In the genomic region with DNA sequence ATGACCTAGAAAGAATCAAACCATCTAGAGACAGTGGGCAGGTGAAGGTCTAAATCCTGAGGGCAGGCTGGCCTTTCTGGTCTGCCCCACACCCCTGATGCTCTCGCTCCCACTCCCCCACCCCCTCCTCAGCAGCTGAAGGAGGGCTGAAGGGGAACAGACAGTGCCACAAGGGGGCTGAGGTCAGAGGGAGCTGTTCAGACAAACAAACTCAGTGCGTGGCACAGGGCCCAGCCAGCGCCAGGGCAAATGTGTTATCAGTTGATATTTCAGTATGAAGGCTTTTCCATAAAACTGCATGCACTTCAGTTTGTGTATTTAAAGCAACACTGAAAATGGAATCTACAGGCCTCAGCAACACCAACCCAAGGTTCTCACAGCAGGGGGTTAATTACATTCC, we compare ENCODE assay signal across 17 mouse cellular contexts.
DNase-seq lines count a peak whose midpoint lies in the region; ATAC-seq lines count a peak whose summit lies in the region.
"Had no signal": no experiment of that assay in that cellular context is flagged by ENCODE, and none has a peak within 500 bp of the region (broad histone marks: within the 10 kb centered on the region; RNA-seq: fewer than 3 reads in every experiment).

No protein-coding gene starts in this region.

- WGBS in midbrain, embryonic 16.5 days: 22% methylated on average over 3 of the region's 3 CpGs

- H3K9ac ChIP-seq in midbrain, embryonic 16.5 days (ENCODE audit: low read depth, low read length): 0 out of 2 replicates have a peak overlapping the region, but pooled peaks have one; percentile 26
- H3K9ac ChIP-seq: neural tube, embryonic 12.5 days had no signal

- H3K4me1 ChIP-seq in midbrain, embryonic 16.5 days (ENCODE audit: control insufficient read depth, insufficient read depth, low read length): peaks cover 6% of the 10 kb centered on the region; the same call in 1 of the 2 replicates
- H3K4me1 ChIP-seq: neural tube, embryonic 12.5 days had no signal

- no peak overlapping the region for H3K27ac ChIP-seq in midbrain, embryonic 16.5 days (ENCODE audit: low read length)
- H3K27ac ChIP-seq: neural tube, embryonic 12.5 days had no signal

- no peaks in the 10 kb centered on the region for H3K9me3 ChIP-seq in midbrain, embryonic 16.5 days (replicated peaks; ENCODE audit: control insufficient read depth, low read length, poor library complexity, severe bottlenecking)
- H3K9me3 ChIP-seq: neural tube, embryonic 12.5 days had no signal

- H3K36me3 ChIP-seq in midbrain, embryonic 16.5 days (ENCODE audit: control insufficient read depth, insufficient read depth, low read length): no peaks in the 10 kb centered on the region

- no peaks in the 10 kb centered on the region for H3K27me3 ChIP-seq in midbrain, embryonic 16.5 days (ENCODE audit: control insufficient read depth, insufficient read depth, low read depth, low read length)
- H3K27me3 ChIP-seq: neural tube, embryonic 12.5 days had no signal

- no peak overlapping the region for H3K4me3 ChIP-seq in midbrain, embryonic 16.5 days (ENCODE audit: low read depth, low read length)
- H3K4me3 ChIP-seq: neural tube, embryonic 12.5 days had no signal

- no peak overlapping the region for H3K4me2 ChIP-seq in midbrain, embryonic 16.5 days (ENCODE audit: low read length)
- H3K4me2 ChIP-seq: liver, embryonic 11.5 days; neural tube, embryonic 12.5 days had no signal

- peak; percentile 17 for DNase-seq in adrenal gland, postnatal 14 days
- DNase-seq in adrenal gland, adult 2 months: no peak
- DNase-seq in heart, postnatal 4 days: peak; percentile 32
- DNase-seq in heart, postnatal 14 days: no peak
- peak; percentile 18 for DNase-seq in Muller cell, postnatal 12 days (ENCODE audit: inconsistent ontology term)
- DNase-seq in urinary bladder, postnatal 36 days (ENCODE audit: low spot score in 2 of 2): no peak
- DNase-seq in frontal cortex, postnatal 14 days (ENCODE audit: low spot score in 2 of 2): no peak
- DNase-seq: cerebellum, adult 11 months; gastrocnemius, postnatal 14 days; kidney, postnatal 10 days; layer of hippocampus, adult 9-11 months; thymus, adult 2 months had no signal

- no peak for ATAC-seq in midbrain, embryonic 16.5 days
- ATAC-seq: forebrain, embryonic 16.5 days; intestine, embryonic 16.5 days had no signal

- intact Hi-C loops in heart, postnatal 14 days (cut with DNase I): no loop called here

Comparison
In these comparisons a context has a peak if more than half of its experiments do, and no peak if none do; other contexts are left out.
1. DNase-seq: peak in adrenal gland, postnatal 14 days (single experiment), heart, postnatal 4 days (single experiment) and Muller cell, postnatal 12 days (single experiment); none in adrenal gland, adult 2 months (single experiment), heart, postnatal 14 days (0 of 2), urinary bladder, postnatal 36 days (0 of 2) and frontal cortex, postnatal 14 days (0 of 2).